Mouse (Mus musculus) limb, embryonic 14.5 days (tissue): ENCODE data around the gene Slc11a1. TPM values are rescaled to one million over a fixed set of nuclear protein-coding genes. Genes with fewer than 3 reads are reported as not detected.

Source experiments
- ATAC-seq: fragments of 200-750 bp; cut with Nextera tagmentation; 2 replicates; pipeline ENCODE4 v1.8.0; 2017; ENCODE audit warnings: low read depth, moderate number of reproducible peaks, moderate TSS enrichment; ENCODE audit not compliant: low FRiP score
- DNase-seq: peaks from one replicate; pipeline ENCODE4 v3.0.0-alpha.2; 2015; ENCODE audit warnings: low spot score
- H3K27ac ChIP-seq: fragments of 300-500 bp; sonication (generic); replicated peaks from 2 replicates; pipeline ENCODE4 v1.5.1; 2014; ENCODE audit warnings: low read depth, mild to moderate bottlenecking, low read length, moderate library complexity, mixed read lengths
- H3K27me3 ChIP-seq: fragments of 300-500 bp; sonication (generic); 2 replicates; pipeline ENCODE4 v1.6.1; 2014; ENCODE audit warnings: low read length, mixed read lengths; ENCODE audit not compliant: control insufficient read depth, insufficient read depth
- H3K36me3 ChIP-seq: fragments of 300-500 bp; sonication (generic); 2 replicates; pipeline ENCODE4 v1.6.1; 2014; ENCODE audit warnings: mild to moderate bottlenecking, low read length, moderate library complexity, mixed read lengths; ENCODE audit not compliant: control insufficient read depth, insufficient read depth
- H3K4me1 ChIP-seq: fragments of 300-500 bp; sonication (generic); 2 replicates; pipeline ENCODE4 v1.6.1; 2014; ENCODE audit warnings: antibody characterized with exemption, low read length, mixed read lengths; ENCODE audit not compliant: control insufficient read depth, insufficient read depth
- H3K4me2 ChIP-seq: fragments of 300-500 bp; sonication (generic); replicated peaks from 2 replicates; pipeline ENCODE4 v1.6.1; 2014; ENCODE audit warnings: low read depth, mild to moderate bottlenecking, low read length, moderate library complexity; ENCODE audit not compliant: severe bottlenecking
- H3K4me3 ChIP-seq: fragments of 300-500 bp; sonication (generic); replicated peaks from 2 replicates; pipeline ENCODE4 v1.5.1; 2014; ENCODE audit warnings: low read length
- H3K9ac ChIP-seq: fragments of 300-500 bp; sonication (generic); 2 replicates; pipeline ENCODE4 v1.6.1; 2014; ENCODE audit warnings: mild to moderate bottlenecking, low read depth, low read length, moderate library complexity; ENCODE audit not compliant: severe bottlenecking
- H3K9me3 ChIP-seq: fragments of 300-500 bp; sonication (generic); 2 replicates; pipeline ENCODE4 v1.6.1; 2016; ENCODE audit warnings: low read length; ENCODE audit not compliant: control insufficient read depth
- POLR2A ChIP-seq: fragments of 200-500 bp; IDR thresholded peaks from 2 replicates; pipeline ENCODE4 v1.8.0; 2012; ENCODE audit warnings: inconsistent platforms, mild to moderate bottlenecking, moderate library complexity, borderline replicate concordance; ENCODE audit not compliant: insufficient read depth, insufficient read length; ENCODE audit errors: extremely low read depth
- WGBS: fragments of 180-500 bp; shearing (Covaris S2); extraction: QIAGEN DNeasy Blood & Tissue Kit; methylation state at CpG from one replicate; pipeline ENCODE4 v1.1.7; 2014; 5-methylcytosine and 5-hydroxymethylcytosine counted together
- polyA plus RNA-seq, 2 experiments: library from polyadenylated mRNA; depleted of rRNA in 1 of 2; stranded (reverse) in 1 of 2; unstranded in 1 of 2; fragments of >200 nt; fragmentation: Nextera tagmentation in 1 of 2; extraction: Ambion mirVana in 1 of 2; gene quantifications; 2 replicates each; pipeline versions ENCODE4 v1.2.1 to v1.2.3; 2012 to 2014

Slc11a1 gene
- polyA plus RNA-seq, 2 experiments, result 3.2 to 8.0 TPM

GRCm38 (mm10) chr1:74375561-74375960, 566 bp downstream of the Slc11a1 start:
- 79% methylated on average over 10 of the region's 10 CpGs for WGBS

GRCm38 (mm10) chr1:74376396-74376795, 1.4 kb downstream of the Slc11a1 start:
- no peak for TF ChIP-seq POLR2A
- H3K4me3 ChIP-seq, result no peak overlapping the region
- ATAC-seq, result no peak

More at GRCm38 (mm10) chr1:74375561-74375960, 566 bp downstream of the Slc11a1 start:
- H3K4me2 ChIP-seq, result no peak overlapping the region
- no peak for TF ChIP-seq POLR2A
- no peak for ATAC-seq
- no peak for DNase-seq
- H3K36me3 ChIP-seq, result no peaks in the 10 kb centered on the region
- H3K4me3 ChIP-seq, result no peak overlapping the region
- H3K27me3 ChIP-seq, result no peaks in the 10 kb centered on the region
- no peak overlapping the region for H3K27ac ChIP-seq
- no peaks in the 10 kb centered on the region for H3K4me1 ChIP-seq
- H3K9me3 ChIP-seq, result no peaks in the 10 kb centered on the region
- no peak overlapping the region for H3K9ac ChIP-seq

GRCm38 (mm10) chr1:74379058-74379504, 4.1 kb downstream of the Slc11a1 start:
- 66% methylated on average over 7 of the region's 7 CpGs for WGBS
- H3K9me3 ChIP-seq, result no peaks in the 10 kb centered on the region
- TF ChIP-seq POLR2A, result no peak

More at GRCm38 (mm10) chr1:74376396-74376795, 1.4 kb downstream of the Slc11a1 start:
- Histone ChIP-seq H3K27me3 (no peaks in the 10 kb centered on the region), H3K4me2 (no peak overlapping the region), H3K36me3 (no peaks in the 10 kb centered on the region), H3K4me1 (no peaks in the 10 kb centered on the region), H3K27ac (no peak overlapping the region), H3K9ac (no peak overlapping the region), H3K9me3 (no peaks in the 10 kb centered on the region)
- 82% methylated on average over 4 of the region's 4 CpGs for WGBS
- no peak for DNase-seq

GRCm38 (mm10) chr1:74380484-74380883, 5.5 kb downstream of the Slc11a1 start:
- Histone ChIP-seq H3K4me3 (no peak overlapping the region), H3K9me3 (no peaks in the 10 kb centered on the region), H3K4me1 (no peaks in the 10 kb centered on the region), H3K27me3 (no peaks in the 10 kb centered on the region), H3K4me2 (no peak overlapping the region), H3K9ac (no peak overlapping the region), H3K27ac (no peak overlapping the region), H3K36me3 (no peaks in the 10 kb centered on the region)
- DNase-seq (no peak), ATAC-seq (no peak)
- TF ChIP-seq POLR2A, result no peak
- WGBS, result 84% methylated on average over 5 of the region's 5 CpGs

More at GRCm38 (mm10) chr1:74379058-74379504, 4.1 kb downstream of the Slc11a1 start:
- no peaks in the 10 kb centered on the region for H3K27me3 ChIP-seq
- ATAC-seq, result no peak
- DNase-seq, result no peak
- H3K4me1 ChIP-seq, result no peaks in the 10 kb centered on the region
- H3K4me2 ChIP-seq, result no peak overlapping the region
- no peaks in the 10 kb centered on the region for H3K36me3 ChIP-seq
- no peak overlapping the region for H3K27ac ChIP-seq
- no peak overlapping the region for H3K9ac ChIP-seq
- H3K4me3 ChIP-seq, result no peak overlapping the region

GRCm38 (mm10) chr1:74381588-74382021, 6.6 kb downstream of the Slc11a1 start:
- H3K9me3 ChIP-seq, result no peaks in the 10 kb centered on the region

More at GRCm38 (mm10) chr1:74381588-74382021, 6.6 kb downstream of the Slc11a1 start:
- Histone ChIP-seq H3K4me1 (no peaks in the 10 kb centered on the region), H3K27ac (no peak overlapping the region), H3K36me3 (no peaks in the 10 kb centered on the region), H3K4me2 (no peak overlapping the region), H3K27me3 (no peaks in the 10 kb centered on the region), H3K9ac (no peak overlapping the region), H3K4me3 (no peak overlapping the region)
- 93% methylated on average over 10 of the region's 10 CpGs for WGBS
- DNase-seq, result no peak
- ATAC-seq, result no peak
- no peak for TF ChIP-seq POLR2A
